Mouse (Mus musculus) erythroblast, embryonic 14.5 days (primary cell): ENCODE measurements around the gene Gm20661. TPM values are rescaled to one million over a fixed set of nuclear protein-coding genes. Genes with fewer than 3 reads are reported as not detected.
"Not testable (repeated sequence)": the region's sequence is repeated elsewhere in the genome, so short reads cannot be mapped to it uniquely, and the experiment has no call there.

Source experiments
- H3K27me3 ChIP-seq: 2 replicates; pipeline ENCODE4 v1.6.1; 2012; ENCODE audit warnings: inconsistent platforms; ENCODE audit not compliant: control insufficient read depth
- H3K36me3 ChIP-seq: 2 replicates; pipeline ENCODE4 v1.6.1; 2012; ENCODE audit warnings: mild to moderate bottlenecking, inconsistent platforms; ENCODE audit not compliant: control insufficient read depth
- H3K4me1 ChIP-seq: 2 replicates; pipeline ENCODE4 v1.6.1; 2012; ENCODE audit warnings: inconsistent platforms; ENCODE audit not compliant: control insufficient read depth
- H3K4me3 ChIP-seq: replicated peaks from 2 replicates; pipeline ENCODE3; 2012; ENCODE audit warnings: moderate library complexity, mild to moderate bottlenecking, inconsistent platforms
- H3K9me3 ChIP-seq: 2 replicates; pipeline ENCODE4 v1.6.1; 2012; ENCODE audit warnings: low read length, inconsistent platforms, mixed read lengths; ENCODE audit not compliant: control insufficient read depth
- GATA1 ChIP-seq: IDR thresholded peaks from 2 replicates; pipeline ENCODE4 v1.6.1; 2012; ENCODE audit warnings: low read length, inconsistent platforms, mixed read lengths
- TAL1 ChIP-seq: IDR thresholded peaks from 3 replicates; pipeline ENCODE4 v1.6.1; 2012; ENCODE audit warnings: low read length, inconsistent platforms, mixed read lengths
- polyA plus RNA-seq: library from polyadenylated mRNA; stranded (reverse); fragments of >175 nt; gene quantifications from 2 replicates; pipeline ENCODE4 v1.2.3, GENCODE M21; 2012

Gene Gm20661
- polyA plus RNA-seq, 1 experiment: 0.06 TPM

DNA sequence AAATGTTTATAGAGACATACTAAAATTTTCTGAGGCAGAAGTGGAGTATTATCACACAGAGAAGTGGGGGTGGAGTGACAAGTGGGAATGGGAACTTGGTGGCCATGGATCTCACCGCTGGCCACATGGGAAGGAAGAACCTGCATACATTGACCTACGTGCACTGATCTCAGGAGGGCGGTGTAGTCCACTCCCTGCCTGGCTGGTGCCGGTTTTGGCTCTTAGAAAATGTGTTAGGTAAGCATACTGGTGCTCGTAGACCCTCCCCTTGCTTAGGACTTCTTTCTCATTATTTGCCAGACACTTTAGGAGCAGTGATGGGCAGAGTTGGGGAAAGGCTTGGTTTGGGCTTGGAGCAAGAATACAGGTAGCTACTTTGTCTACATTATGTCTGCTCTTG lies 25.2 kb downstream of the Gm20661 start:
- Histone ChIP-seq H3K27me3 (no peaks in the 10 kb centered on the region), H3K4me1 (peaks cover 54% of the 10 kb centered on the region), H3K9me3 (no peaks in the 10 kb centered on the region), H3K36me3 (peaks cover 88% of the 10 kb centered on the region), H3K4me3 (no peak overlapping the region)
- TF ChIP-seq GATA1: no peak
- no peak for TF ChIP-seq TAL1

DNA sequence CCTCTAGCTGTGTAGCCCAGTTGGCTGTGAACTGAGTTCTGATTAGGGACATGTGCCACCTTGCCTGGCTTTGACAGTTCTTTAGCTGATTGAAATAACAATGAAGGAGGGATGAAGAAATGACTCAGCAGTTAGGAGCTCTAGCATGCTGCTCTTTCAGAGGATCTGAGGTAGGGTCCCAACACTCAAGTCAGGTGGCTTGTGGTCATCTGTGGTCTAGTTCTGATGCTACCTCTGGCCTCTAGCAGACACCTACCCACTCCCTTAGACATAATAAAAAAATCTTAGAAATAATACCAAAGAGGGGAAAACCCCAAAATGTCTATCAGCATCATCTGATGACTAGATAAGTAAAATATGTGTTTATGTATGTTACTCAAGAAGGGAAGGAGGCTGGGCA lies 27.5 kb downstream of the Gm20661 start:
- no peak for TF ChIP-seq GATA1
- TF ChIP-seq TAL1: no peak
- H3K27me3 ChIP-seq: no peaks in the 10 kb centered on the region
- peaks cover 93% of the 10 kb centered on the region for H3K36me3 ChIP-seq
- H3K4me3 ChIP-seq: no peak overlapping the region
- no peaks in the 10 kb centered on the region for H3K9me3 ChIP-seq
- H3K4me1 ChIP-seq: peaks cover 33% of the 10 kb centered on the region

DNA sequence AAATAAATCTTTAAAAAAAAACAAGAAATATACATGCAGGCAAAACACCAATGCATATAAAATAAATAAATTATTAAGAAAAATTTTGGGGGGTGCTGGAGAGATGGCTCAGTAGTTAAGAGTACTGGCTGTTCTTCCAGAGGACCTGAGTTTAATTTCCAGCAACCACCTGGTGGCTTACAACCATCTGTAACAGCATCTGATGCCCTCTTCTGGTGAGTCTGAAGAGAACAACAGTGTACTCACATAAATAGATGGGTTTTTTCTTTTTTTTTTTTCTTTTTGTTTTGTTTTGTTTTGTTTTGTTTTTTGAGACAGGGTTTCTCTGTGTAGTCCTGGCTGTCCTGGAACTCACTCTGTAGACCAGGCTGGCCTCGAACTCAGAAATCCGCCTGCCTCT lies 30.7 kb downstream of the Gm20661 start:
- not testable (repeated sequence) for H3K9me3 ChIP-seq, H3K4me3 ChIP-seq, H3K27me3 ChIP-seq
- Histone ChIP-seq H3K4me1 (peaks cover 15% of the 10 kb centered on the region), H3K36me3 (peaks cover 94% of the 10 kb centered on the region)

DNA sequence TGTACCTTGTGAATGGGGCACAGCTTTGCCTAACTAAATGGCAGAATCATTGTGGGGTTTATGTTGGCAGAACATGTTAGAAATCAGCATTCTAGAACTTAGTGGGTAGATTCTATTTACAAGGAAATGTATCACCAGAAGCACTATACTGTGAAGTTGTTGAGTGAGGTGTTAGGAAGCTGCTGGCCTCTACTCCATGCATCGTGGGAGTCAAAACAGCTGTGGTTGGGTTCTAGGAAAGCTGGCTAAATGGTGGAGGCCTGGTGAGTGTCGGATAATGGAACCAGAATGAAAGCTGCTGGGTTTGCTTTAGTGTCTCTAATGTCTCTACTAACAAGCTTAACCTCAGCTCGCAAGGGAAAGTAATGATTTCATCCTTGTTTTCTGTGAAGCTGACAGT lies 34.3 kb downstream of the Gm20661 start:
- Histone ChIP-seq H3K36me3 (peaks cover 88% of the 10 kb centered on the region), H3K27me3 (no peaks in the 10 kb centered on the region), H3K4me1 (peaks cover 7% of the 10 kb centered on the region), H3K9me3 (no peaks in the 10 kb centered on the region), H3K4me3 (no peak overlapping the region)
- TF ChIP-seq TAL1 (no peak), GATA1 (no peak)

DNA sequence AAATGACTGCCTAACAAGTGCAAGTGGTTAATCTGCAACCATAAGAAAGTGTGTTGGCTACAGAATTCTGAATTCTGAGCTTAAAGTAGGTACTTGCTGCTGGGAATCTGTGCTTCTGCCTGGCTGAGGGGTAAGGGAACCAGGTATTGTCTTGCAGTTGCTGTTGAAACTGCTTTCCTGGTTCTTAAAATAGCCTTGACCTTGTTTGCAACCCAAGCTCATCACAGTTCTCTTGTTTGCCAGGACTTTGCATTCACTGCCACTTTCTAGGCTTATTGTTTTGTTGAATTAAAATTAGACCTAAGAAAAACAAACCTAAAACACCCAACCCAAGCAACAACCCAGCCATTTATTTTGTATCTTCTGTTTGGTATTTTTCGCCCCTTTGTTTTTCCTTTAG lies 37.9 kb downstream of the Gm20661 start:
- Histone ChIP-seq H3K4me3 (no peak overlapping the region), H3K27me3 (no peaks in the 10 kb centered on the region), H3K4me1 (peaks cover 6% of the 10 kb centered on the region), H3K9me3 (no peaks in the 10 kb centered on the region), H3K36me3 (peaks cover 86% of the 10 kb centered on the region)
- TF ChIP-seq GATA1 (no peak), TAL1 (no peak)

DNA sequence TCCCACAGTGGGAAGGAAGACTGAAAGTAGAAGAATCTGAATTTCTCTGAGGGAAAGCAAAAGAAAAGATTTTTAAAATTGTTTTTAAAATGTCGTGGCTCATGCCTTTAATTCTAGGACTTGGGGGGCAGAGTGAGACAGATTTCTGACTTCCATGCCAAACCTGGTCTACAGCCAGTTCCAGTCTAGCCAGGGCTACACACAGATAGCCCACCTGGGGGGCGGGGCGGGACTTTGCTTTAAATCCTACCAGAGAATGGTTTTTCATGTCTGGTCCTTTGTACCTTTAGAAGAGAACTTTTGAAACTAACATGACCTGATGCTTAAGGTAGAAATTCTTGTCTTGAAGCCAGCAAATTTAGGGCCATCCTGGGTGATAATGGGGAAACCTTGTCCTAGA lies 40.4 kb downstream of the Gm20661 start:
- Histone ChIP-seq H3K27me3 (no peaks in the 10 kb centered on the region), H3K36me3 (peaks cover 88% of the 10 kb centered on the region), H3K4me1 (peaks cover 7% of the 10 kb centered on the region), H3K9me3 (peaks cover 4% of the 10 kb centered on the region), H3K4me3 (no peak overlapping the region)
- no peak for TF ChIP-seq TAL1
- TF ChIP-seq GATA1: no peak

DNA sequence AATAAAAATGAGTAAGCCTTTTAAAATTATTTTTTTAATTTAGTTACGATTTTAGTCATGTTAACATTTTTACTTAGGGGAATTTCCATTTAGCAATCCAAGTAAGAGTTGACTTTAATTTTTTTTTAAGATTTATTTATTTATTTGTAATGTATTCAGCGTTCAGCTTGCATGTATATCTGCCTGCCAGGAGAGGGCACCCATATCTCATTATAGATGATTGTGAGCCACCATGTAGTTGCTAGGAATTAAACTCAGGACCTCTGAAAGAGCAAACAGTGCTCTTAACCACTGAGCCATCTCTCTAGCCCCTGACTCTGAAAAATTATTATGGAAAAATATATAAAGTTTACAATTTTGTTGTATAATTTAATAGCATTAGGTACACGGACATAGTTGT lies 43.7 kb downstream of the Gm20661 start:
- Histone ChIP-seq H3K4me3 (no peak overlapping the region), H3K4me1 (peaks cover 6% of the 10 kb centered on the region), H3K27me3 (no peaks in the 10 kb centered on the region), H3K9me3 (peaks cover 4% of the 10 kb centered on the region), H3K36me3 (peaks cover 92% of the 10 kb centered on the region)
- TF ChIP-seq GATA1 (no peak), TAL1 (no peak)

DNA sequence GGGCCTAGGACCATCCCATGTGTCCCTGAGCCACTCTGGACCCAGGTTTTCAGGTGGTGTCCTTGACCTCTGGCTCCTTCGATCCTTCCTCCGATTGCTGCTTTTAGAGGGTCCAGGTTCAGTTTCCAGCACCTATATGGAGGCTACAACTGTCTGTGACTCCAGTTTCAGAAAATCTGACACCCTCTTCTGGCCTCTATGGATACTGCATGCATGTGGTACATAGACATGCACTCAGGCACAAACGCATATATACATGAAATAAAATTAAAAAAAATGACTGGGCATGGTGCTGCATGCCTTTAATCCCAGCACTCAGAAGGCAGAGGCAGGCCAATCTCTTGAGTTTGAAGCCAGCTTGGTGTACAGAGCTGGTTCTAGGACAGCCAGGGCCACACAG lies 45.0 kb downstream of the Gm20661 start:
- Histone ChIP-seq H3K9me3 (peaks cover 4% of the 10 kb centered on the region), H3K27me3 (no peaks in the 10 kb centered on the region), H3K36me3 (peaks cover 95% of the 10 kb centered on the region), H3K4me1 (peaks cover 4% of the 10 kb centered on the region), H3K4me3 (no peak overlapping the region)
- TF ChIP-seq GATA1: no peak
- TF ChIP-seq TAL1: no peak

DNA sequence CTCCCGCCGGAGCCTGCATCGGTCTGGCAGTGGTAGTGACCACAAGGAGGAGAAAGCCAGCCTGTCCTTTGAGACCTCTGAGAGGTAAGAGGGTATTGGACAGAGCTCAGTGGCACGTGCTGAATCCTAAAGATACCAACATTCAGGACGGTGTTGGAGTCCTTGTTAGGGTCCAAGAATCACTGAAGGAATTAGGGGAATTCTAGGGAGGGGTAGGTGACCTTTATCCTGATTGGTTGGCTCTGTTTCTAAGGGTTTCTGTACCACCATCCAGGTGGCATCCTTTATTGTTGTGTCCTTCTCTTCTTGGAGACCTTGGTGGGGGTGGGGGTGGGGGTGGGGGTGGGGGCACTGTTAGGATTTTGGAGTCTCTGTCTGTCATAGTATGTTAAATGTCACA lies 49.3 kb downstream of the Gm20661 start:
- peaks cover 4% of the 10 kb centered on the region for H3K9me3 ChIP-seq
- no peak overlapping the region for H3K4me3 ChIP-seq
- peaks cover 96% of the 10 kb centered on the region for H3K36me3 ChIP-seq
- no peaks in the 10 kb centered on the region for H3K27me3 ChIP-seq
- peaks cover 11% of the 10 kb centered on the region for H3K4me1 ChIP-seq
- TF ChIP-seq TAL1 (no peak), GATA1 (no peak)

DNA sequence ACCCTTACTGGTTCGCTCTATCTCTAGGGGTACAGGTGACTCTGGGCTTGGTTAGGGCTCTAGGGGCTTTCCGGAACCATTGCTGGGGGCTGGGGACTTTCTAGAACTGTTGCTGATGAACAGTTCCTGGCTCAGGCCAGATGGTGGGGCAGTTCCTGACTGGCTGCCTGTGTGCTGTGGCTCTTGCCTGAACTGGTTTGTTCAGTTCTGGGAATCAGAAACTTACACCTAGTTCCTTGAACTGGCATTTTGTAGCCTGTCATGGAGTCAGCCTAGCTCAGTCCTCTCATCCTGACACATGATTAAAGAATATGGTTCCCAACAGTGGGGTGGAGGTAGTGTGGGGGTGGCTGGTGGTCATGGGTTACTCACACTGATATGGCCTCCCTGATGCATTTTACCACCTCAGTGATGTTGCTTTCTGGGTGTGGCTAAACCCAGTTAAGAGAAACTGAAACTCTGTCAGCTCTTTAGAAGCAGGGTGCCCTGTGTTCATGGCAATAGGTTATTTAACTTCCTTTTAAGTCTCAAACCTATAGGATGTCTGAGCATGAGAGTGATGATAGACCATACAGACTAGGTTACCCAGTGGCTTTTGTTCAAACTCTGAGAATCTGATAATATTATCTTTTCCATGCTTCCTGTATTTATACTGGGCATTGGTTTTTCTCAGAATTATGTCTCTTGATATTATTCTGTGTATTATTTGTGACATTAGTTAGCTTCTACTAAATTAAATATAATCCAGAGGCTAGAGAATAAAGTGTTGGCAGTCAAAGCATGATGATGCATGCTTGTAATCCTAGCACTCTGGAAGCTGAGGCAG lies 52.7 kb downstream of the Gm20661 start:
- Histone ChIP-seq H3K9me3 (no peaks in the 10 kb centered on the region), H3K36me3 (peaks cover 94% of the 10 kb centered on the region), H3K4me1 (peaks cover 12% of the 10 kb centered on the region), H3K27me3 (no peaks in the 10 kb centered on the region), H3K4me3 (no peak overlapping the region)
- TF ChIP-seq TAL1 (no peak), GATA1 (no peak)

Other genes starting within 250 kb of the Gm20661 start
- gene Rbm5, start 212.1 kb upstream of the Gm20661 start, polyA plus RNA-seq: 0.76 and 1.6 TPM in 2 replicates
- 2.5 and 2.9 TPM in 2 replicates for gene Rbm6, start 109.8 kb upstream of the Gm20661 start, polyA plus RNA-seq
- 0.77 and 0.89 TPM in 2 replicates for gene Mon1a, start 94.9 kb upstream of the Gm20661 start, polyA plus RNA-seq
- 0.01 and 0.02 TPM in 2 replicates for gene Mst1r, start 76.2 kb upstream of the Gm20661 start, polyA plus RNA-seq
- not detected in 2 replicates for gene Actl11, start 54.6 kb upstream of the Gm20661 start, polyA plus RNA-seq
- gene Camkv, start 47.4 kb upstream of the Gm20661 start, polyA plus RNA-seq: 0.01 TPM in 1 of 2 replicates, not detected in the other
- gene Traip, start 32.9 kb upstream of the Gm20661 start, polyA plus RNA-seq: 0.72 and 0.97 TPM in 2 replicates
- 14.4 and 22.3 TPM in 2 replicates for gene Uba7, start 7.6 kb upstream of the Gm20661 start, polyA plus RNA-seq
- 15.9 and 16.0 TPM in 2 replicates for gene Inka1, start 2.8 kb downstream of the Gm20661 start, polyA plus RNA-seq
- gene Cdhr4, start 9.4 kb downstream of the Gm20661 start, polyA plus RNA-seq: 0.24 and 0.25 TPM in 2 replicates
- not detected in 2 replicates for gene Gm20662, start 13.3 kb downstream of the Gm20661 start, polyA plus RNA-seq
- gene Ip6k1, start 19.4 kb downstream of the Gm20661 start, polyA plus RNA-seq: 18.1 and 20.8 TPM in 2 replicates
- gene Gmppb, start 66.2 kb downstream of the Gm20661 start, polyA plus RNA-seq: 0.32 and 0.61 TPM in 2 replicates
- 0.01 and 0.08 TPM in 2 replicates for gene Amigo3, start 70.1 kb downstream of the Gm20661 start, polyA plus RNA-seq
- gene Mst1, start 97.4 kb downstream of the Gm20661 start, polyA plus RNA-seq: 2.4 and 2.6 TPM in 2 replicates
- gene Rnf123, start 100.3 kb downstream of the Gm20661 start, polyA plus RNA-seq: 107 and 276 TPM in 2 replicates
- 47.5 and 65.3 TPM in 2 replicates for gene Apeh, start 111.5 kb downstream of the Gm20661 start, polyA plus RNA-seq
- gene Bsn, start 207.3 kb downstream of the Gm20661 start, polyA plus RNA-seq: 0.03 and 0.07 TPM in 2 replicates